Comparison of ENCODE assay signal across 17 mouse cellular contexts in genomic region chr3:159851476-159851875, GRCm38 (mm10). TPM values are rescaled to one million over a fixed set of nuclear protein-coding genes. Genes with fewer than 3 reads are reported as not detected.
DNase-seq lines count a peak whose midpoint lies in the region; ATAC-seq and TF ChIP-seq lines count a peak whose summit lies in the region.
"Had no signal": no experiment of that assay in that cellular context is flagged by ENCODE, and none has a peak within 500 bp of the region (broad histone marks: within the 10 kb centered on the region; RNA-seq: fewer than 3 reads in every experiment).

No protein-coding gene starts in this region.

- no peaks in the 10 kb centered on the region for H3K9me3 ChIP-seq in midbrain, embryonic 12.5 days
- no peaks in the 10 kb centered on the region for H3K9me3 ChIP-seq in midbrain, embryonic 15.5 days
- H3K9me3 ChIP-seq in forebrain, embryonic 11.5 days (ENCODE audit: control insufficient read depth, low read length), result no peaks in the 10 kb centered on the region
- no peaks in the 10 kb centered on the region for H3K9me3 ChIP-seq in hindbrain, embryonic 13.5 days
- H3K9me3 ChIP-seq in lung, postnatal 0 days (ENCODE audit: low read length), result no peaks in the 10 kb centered on the region
- H3K9me3 ChIP-seq: heart, embryonic 15.5 days; limb, embryonic 12.5 days had no signal

- no peak overlapping the region for H3K9ac ChIP-seq in midbrain, embryonic 12.5 days (replicated peaks)
- H3K9ac ChIP-seq in midbrain, embryonic 15.5 days, result no peak overlapping the region
- no peak overlapping the region for H3K9ac ChIP-seq in forebrain, embryonic 11.5 days (ENCODE audit: low read length)
- H3K9ac ChIP-seq in hindbrain, embryonic 13.5 days, result no peak overlapping the region
- no peak overlapping the region for H3K9ac ChIP-seq in lung, postnatal 0 days (replicated peaks; ENCODE audit: low read depth)
- H3K9ac ChIP-seq: heart, embryonic 15.5 days; limb, embryonic 12.5 days; liver, embryonic 14.5 days had no signal

- H3K27ac ChIP-seq in midbrain, embryonic 12.5 days (replicated peaks), result no peak overlapping the region
- H3K27ac ChIP-seq in midbrain, embryonic 15.5 days, result no peak overlapping the region
- 0 out of 2 replicates have a peak overlapping the region, but pooled peaks have one; percentile 15 for H3K27ac ChIP-seq in forebrain, embryonic 11.5 days (ENCODE audit: low read depth, low read length)
- H3K27ac ChIP-seq in hindbrain, embryonic 13.5 days, result no peak overlapping the region
- no peak overlapping the region for H3K27ac ChIP-seq in lung, postnatal 0 days (ENCODE audit: low read length)
- H3K27ac ChIP-seq: heart, embryonic 15.5 days; layer of hippocampus, adult 2 months; left cerebral cortex, adult 2 months; limb, embryonic 12.5 days; liver, embryonic 14.5 days had no signal

- H3K4me3 ChIP-seq in midbrain, embryonic 12.5 days, result no peak overlapping the region
- H3K4me3 ChIP-seq in midbrain, embryonic 15.5 days, result no peak overlapping the region
- no peak overlapping the region for H3K4me3 ChIP-seq in forebrain, embryonic 11.5 days (ENCODE audit: low read depth, low read length)
- H3K4me3 ChIP-seq in hindbrain, embryonic 13.5 days, result no peak overlapping the region
- H3K4me3 ChIP-seq in lung, postnatal 0 days (ENCODE audit: low read depth, low read length), result no peak overlapping the region
- H3K4me3 ChIP-seq: heart, embryonic 15.5 days; layer of hippocampus, adult 2 months; left cerebral cortex, adult 2 months; limb, embryonic 12.5 days had no signal

- no peak overlapping the region for H3K4me2 ChIP-seq in midbrain, embryonic 12.5 days (replicated peaks)
- no peak overlapping the region for H3K4me2 ChIP-seq in midbrain, embryonic 15.5 days
- no peak overlapping the region for H3K4me2 ChIP-seq in forebrain, embryonic 11.5 days (ENCODE audit: low read depth, low read length, severe bottlenecking)
- no peak overlapping the region for H3K4me2 ChIP-seq in hindbrain, embryonic 13.5 days
- H3K4me2 ChIP-seq in lung, postnatal 0 days (replicated peaks; ENCODE audit: low read depth, low read length), result no peak overlapping the region
- H3K4me2 ChIP-seq: heart, embryonic 15.5 days; limb, embryonic 12.5 days had no signal

- H3K4me1 ChIP-seq in midbrain, embryonic 12.5 days, result peaks cover 9% of the 10 kb centered on the region; the same call in 1 of the 2 replicates
- H3K4me1 ChIP-seq in midbrain, embryonic 15.5 days, result no peaks in the 10 kb centered on the region
- no peaks in the 10 kb centered on the region; the same call in 1 of the 2 replicates for H3K4me1 ChIP-seq in forebrain, embryonic 11.5 days (replicated peaks; ENCODE audit: control insufficient read depth, insufficient read depth, low read length)
- 0 out of 2 replicates have a peak, but pooled peaks cover 3% of the 10 kb centered on the region for H3K4me1 ChIP-seq in hindbrain, embryonic 13.5 days (replicated peaks)
- H3K4me1 ChIP-seq in lung, postnatal 0 days (ENCODE audit: insufficient read depth, low read depth, low read length), result no peaks in the 10 kb centered on the region

- peak; percentile 73 for ATAC-seq in midbrain, embryonic 12.5 days (ENCODE audit: low FRiP score, low read depth)
- ATAC-seq in midbrain, embryonic 15.5 days (replicated peaks), result no peak
- peak; percentile 90 for ATAC-seq in forebrain, embryonic 11.5 days (replicated peaks; ENCODE audit: low FRiP score)
- ATAC-seq in hindbrain, embryonic 13.5 days (ENCODE audit: low FRiP score), result peak; percentile 80
- ATAC-seq in lung, postnatal 0 days, result no peak

- no peak for TF ChIP-seq EP300 in lung, postnatal 0 days (IDR thresholded peaks at IDR 0.05)

- peak; percentile 58 for DNase-seq in forebrain, embryonic 11.5 days (ENCODE audit: low spot score)
- DNase-seq in retina, embryonic 14.5 days (ENCODE audit: low spot score), result peak; percentile 69
- no peak for DNase-seq in lung, postnatal 36 days
- DNase-seq in lung, postnatal 0 days (ENCODE audit: low spot score), result no peak
- no peak for DNase-seq in adrenal gland, adult 8-10 months
- DNase-seq: cerebellum, adult 18-20 months; lung, postnatal 14 days; right cerebral cortex, postnatal 14 days; thymus, postnatal 36 days had no signal

- no peaks in the 10 kb centered on the region for H3K27me3 ChIP-seq in midbrain, embryonic 12.5 days
- no peaks in the 10 kb centered on the region for H3K27me3 ChIP-seq in midbrain, embryonic 15.5 days (replicated peaks)
- H3K27me3 ChIP-seq in forebrain, embryonic 11.5 days (ENCODE audit: control insufficient read depth, insufficient read depth, low read length), result peaks cover 19% of the 10 kb centered on the region
- no peaks in the 10 kb centered on the region for H3K27me3 ChIP-seq in hindbrain, embryonic 13.5 days
- no peaks in the 10 kb centered on the region for H3K27me3 ChIP-seq in lung, postnatal 0 days (replicated peaks; ENCODE audit: insufficient read depth, low read length)
- H3K27me3 ChIP-seq: heart, embryonic 15.5 days; limb, embryonic 12.5 days had no signal

- H3K36me3 ChIP-seq in midbrain, embryonic 12.5 days, result no peaks in the 10 kb centered on the region
- H3K36me3 ChIP-seq in midbrain, embryonic 15.5 days (replicated peaks), result no peaks in the 10 kb centered on the region
- H3K36me3 ChIP-seq in forebrain, embryonic 11.5 days (ENCODE audit: control insufficient read depth, insufficient read depth, low read length), result no peaks in the 10 kb centered on the region
- no peaks in the 10 kb centered on the region for H3K36me3 ChIP-seq in hindbrain, embryonic 13.5 days
- H3K36me3 ChIP-seq in lung, postnatal 0 days (ENCODE audit: insufficient read depth, low read length), result no peaks in the 10 kb centered on the region
- H3K36me3 ChIP-seq: heart, embryonic 15.5 days; limb, embryonic 12.5 days had no signal

- WGBS in midbrain, embryonic 12.5 days, result 27% methylated on average over 2 of the region's 2 CpGs
- 35% methylated on average over 2 of the region's 2 CpGs for WGBS in midbrain, embryonic 15.5 days
- 11% methylated on average over 2 of the region's 2 CpGs for WGBS in forebrain, embryonic 11.5 days
- 15% methylated on average over 2 of the region's 2 CpGs for WGBS in hindbrain, embryonic 13.5 days
- 91% methylated on average over 2 of the region's 2 CpGs for WGBS in lung, postnatal 0 days

- no peak for TF ChIP-seq CTCF in lung, postnatal 0 days (IDR thresholded peaks at IDR 0.05)

RNA-seq across cellular contexts. Expression of gene Wls, which starts 12.0 kb away (rescaled TPM):
- polyA plus RNA-seq in midbrain, embryonic 12.5 days (2016; fragmentation: Nextera tagmentation; extraction: Ambion mirVana), result 168 and 179 TPM in 2 replicates
- polyA plus RNA-seq in midbrain, embryonic 15.5 days (2015; fragmentation: Nextera tagmentation; extraction: Ambion mirVana), result 80.8 and 81.9 TPM in 2 replicates
- 120 and 127 TPM in 2 replicates for polyA plus RNA-seq in forebrain, embryonic 11.5 days (2014; fragmentation: Nextera tagmentation; extraction: Ambion mirVana)
- polyA plus RNA-seq in hindbrain, embryonic 13.5 days (2015; fragmentation: Nextera tagmentation; extraction: Ambion mirVana), result 94.5 and 110 TPM in 2 replicates
- polyA plus RNA-seq in lung, postnatal 0 days (2015; fragmentation: Nextera tagmentation; extraction: Ambion mirVana), result 172 and 193 TPM in 2 replicates
- total RNA-seq in adrenal gland, adult 8-10 months (2022), result 10 to 100 TPM; 60.3 to 96.7 (median 84.5) TPM

Comparison
In these comparisons a context has a peak if more than half of its experiments do, and no peak if none do; other contexts are left out.
1. ATAC-seq: peak in midbrain, embryonic 12.5 days (single experiment), forebrain, embryonic 11.5 days (single experiment) and hindbrain, embryonic 13.5 days (single experiment); none in midbrain, embryonic 15.5 days (single experiment) and lung, postnatal 0 days (single experiment).
2. DNase-seq: peak in forebrain, embryonic 11.5 days (single experiment) and retina, embryonic 14.5 days (single experiment); none in lung, postnatal 36 days (single experiment), lung, postnatal 0 days (single experiment) and adrenal gland, adult 8-10 months (single experiment).